Mouse (Mus musculus): Measurements from ENCODE around the gene Arrb1. TPM values are rescaled to one million over a fixed set of nuclear protein-coding genes. Genes with fewer than 3 reads are reported as not detected.
A peak's percentile ranks its signal among the peaks of the same experiment; 100 is the strongest.

The Arrb1 gene
- total and polyA plus RNA-seq, 2 experiments = 6.2 to 6.5 TPM

DNA sequence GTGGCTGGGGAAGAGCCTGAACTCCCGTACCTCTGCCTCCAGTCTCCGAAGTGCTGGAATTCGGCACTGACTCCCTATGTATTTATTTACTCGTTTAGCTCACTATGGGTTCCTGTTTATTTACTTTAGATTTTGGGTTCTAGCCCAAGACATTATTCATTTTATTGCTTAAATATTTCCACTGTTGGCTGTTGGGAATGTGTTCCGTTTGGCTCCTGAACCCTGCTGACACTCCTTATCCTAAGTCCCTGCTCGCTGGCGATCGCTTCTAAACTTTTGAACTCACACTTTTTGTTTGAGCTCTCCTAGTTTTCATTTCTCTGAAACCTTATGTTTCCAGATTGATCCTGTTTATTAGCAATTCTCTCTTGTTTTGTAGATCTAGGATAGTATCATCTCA, 12.1 kb upstream of the Arrb1 start:
- Histone ChIP-seq H3K27me3 (ENCODE audit: control insufficient read depth, insufficient read depth, low read length) (no peaks in the 10 kb centered on the region), H3K36me3 (ENCODE audit: control insufficient read depth, insufficient read depth, low read length) (no peaks in the 10 kb centered on the region), H3K9ac (ENCODE audit: low read depth, low read length) (no peak overlapping the region), H3K4me1 (ENCODE audit: control insufficient read depth, insufficient read depth, low read length) (peaks cover 2% of the 10 kb centered on the region; the same call in 1 of the 2 replicates), H3K79me2 (ENCODE audit: control insufficient read depth, insufficient read depth, low read length) (no peaks in the 10 kb centered on the region), H3K4me3 (ENCODE audit: insufficient read depth, low read depth, low read length) (no peak overlapping the region), H3K27ac (replicated peaks; ENCODE audit: insufficient read depth, low read depth, low read length) (no peak overlapping the region)
- TF ChIP-seq CTCF (IDR thresholded peaks at IDR 0.05; ENCODE audit: low read depth, low read length) = no peak
- TF ChIP-seq POLR2A (IDR thresholded peaks at IDR 0.05; ENCODE audit: extremely low read depth, insufficient read depth, low read length) = no peak
- 65% methylated on average over 8 of the region's 8 CpGs for WGBS
- peak; percentile 33 for DNase-seq (ENCODE audit: extremely low read depth, low read depth, low spot score)

DNA sequence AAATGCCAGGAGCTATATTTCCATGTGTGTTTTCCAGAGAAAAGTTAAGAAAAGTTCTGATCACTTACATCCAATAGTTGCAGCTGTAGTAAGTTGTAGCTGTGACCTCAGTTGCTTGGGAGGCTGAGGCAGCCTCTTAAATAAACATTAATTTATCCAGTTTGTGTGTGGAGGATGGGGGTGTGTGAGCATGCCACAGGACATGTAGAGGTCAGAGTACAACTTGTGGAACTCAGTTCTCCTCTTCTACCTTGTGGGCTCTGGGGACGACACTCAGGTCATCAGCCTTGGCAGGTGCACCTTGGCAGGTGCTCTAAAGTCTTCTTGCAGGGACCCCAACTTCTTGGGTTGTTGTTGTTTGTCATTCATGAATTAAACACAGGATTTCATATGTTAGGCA, 11.4 kb upstream of the Arrb1 start:
- TF ChIP-seq CTCF (IDR thresholded peaks at IDR 0.05; ENCODE audit: low read depth, low read length) = no peak
- TF ChIP-seq POLR2A (IDR thresholded peaks at IDR 0.05; ENCODE audit: extremely low read depth, insufficient read depth, low read length) = no peak
- no peaks in the 10 kb centered on the region for H3K36me3 ChIP-seq (ENCODE audit: control insufficient read depth, insufficient read depth, low read length)
- peak; percentile 42 for DNase-seq (ENCODE audit: extremely low read depth, low read depth, low spot score)
- no peak overlapping the region for H3K27ac ChIP-seq (replicated peaks; ENCODE audit: insufficient read depth, low read depth, low read length)
- H3K4me1 ChIP-seq (ENCODE audit: control insufficient read depth, insufficient read depth, low read length) = peaks cover 2% of the 10 kb centered on the region; the same call in 1 of the 2 replicates
- 23% methylated on average over 1 of the region's 1 CpGs for WGBS
- no peak overlapping the region for H3K4me3 ChIP-seq (ENCODE audit: insufficient read depth, low read depth, low read length)
- no peaks in the 10 kb centered on the region for H3K27me3 ChIP-seq (ENCODE audit: control insufficient read depth, insufficient read depth, low read length)
- H3K79me2 ChIP-seq (ENCODE audit: control insufficient read depth, insufficient read depth, low read length) = no peaks in the 10 kb centered on the region
- no peak overlapping the region for H3K9ac ChIP-seq (ENCODE audit: low read depth, low read length)

DNA sequence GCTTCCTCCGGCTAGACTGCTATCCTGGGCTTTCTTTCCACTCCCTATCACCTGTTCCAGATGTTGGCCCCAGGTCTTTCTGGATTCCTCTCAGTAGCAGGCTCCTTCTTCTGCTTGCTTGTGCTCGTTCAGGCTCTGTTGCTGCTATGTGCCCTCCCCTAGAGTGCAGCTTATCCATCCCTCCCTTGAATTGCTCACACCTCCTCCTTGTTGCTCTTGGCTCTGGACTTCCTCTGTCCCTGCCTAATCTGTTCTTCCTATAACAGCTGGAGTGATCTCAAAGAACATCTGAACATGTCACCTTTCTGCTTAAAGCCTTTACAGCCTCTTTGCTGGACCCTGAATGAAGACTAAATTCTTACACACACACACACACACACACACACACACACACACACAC, 6.7 kb upstream of the Arrb1 start:
- Histone ChIP-seq H3K27ac (replicated peaks; ENCODE audit: insufficient read depth, low read depth, low read length) (no peak overlapping the region), H3K36me3 (ENCODE audit: control insufficient read depth, insufficient read depth, low read length) (no peaks in the 10 kb centered on the region), H3K4me3 (ENCODE audit: insufficient read depth, low read depth, low read length) (no peak overlapping the region), H3K27me3 (ENCODE audit: control insufficient read depth, insufficient read depth, low read length) (no peaks in the 10 kb centered on the region), H3K9ac (ENCODE audit: low read depth, low read length) (no peak overlapping the region), H3K4me1 (ENCODE audit: control insufficient read depth, insufficient read depth, low read length) (peaks cover 2% of the 10 kb centered on the region; the same call in 1 of the 2 replicates), H3K79me2 (ENCODE audit: control insufficient read depth, insufficient read depth, low read length) (no peaks in the 10 kb centered on the region)
- 77% methylated on average over 2 of the region's 2 CpGs for WGBS
- no peak for DNase-seq (ENCODE audit: extremely low read depth, low read depth, low spot score)
- no peak for TF ChIP-seq POLR2A (IDR thresholded peaks at IDR 0.05; ENCODE audit: extremely low read depth, insufficient read depth, low read length)
- no peak for TF ChIP-seq CTCF (IDR thresholded peaks at IDR 0.05; ENCODE audit: low read depth, low read length)

DNA sequence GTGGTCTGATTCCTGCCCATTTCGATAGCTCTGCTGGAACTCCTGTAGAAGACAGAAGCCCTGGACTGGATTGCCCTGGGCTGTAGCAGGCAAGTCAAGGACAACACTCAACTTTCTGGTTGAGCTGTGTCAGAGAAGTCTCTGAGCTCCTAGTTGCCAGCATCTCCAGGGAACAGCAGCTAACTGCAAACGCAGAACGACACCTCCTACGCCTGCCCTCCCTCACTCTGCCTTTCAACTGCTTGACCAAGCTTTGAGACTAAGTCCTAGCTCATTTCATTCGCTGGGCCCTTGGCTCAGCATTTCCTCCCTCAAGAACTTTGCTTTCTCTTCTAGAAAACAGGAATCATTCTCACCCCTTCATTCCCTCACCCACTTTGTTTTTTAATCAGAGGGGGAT, 5.9 kb upstream of the Arrb1 start:
- no peak for DNase-seq (ENCODE audit: extremely low read depth, low read depth, low spot score)
- H3K79me2 ChIP-seq (ENCODE audit: control insufficient read depth, insufficient read depth, low read length) = no peaks in the 10 kb centered on the region
- no peaks in the 10 kb centered on the region; the same call in 1 of the 2 replicates for H3K4me1 ChIP-seq (ENCODE audit: control insufficient read depth, insufficient read depth, low read length)
- H3K27me3 ChIP-seq (ENCODE audit: control insufficient read depth, insufficient read depth, low read length) = no peaks in the 10 kb centered on the region
- no peak overlapping the region for H3K27ac ChIP-seq (replicated peaks; ENCODE audit: insufficient read depth, low read depth, low read length)
- 81% methylated on average over 5 of the region's 5 CpGs for WGBS
- no peak overlapping the region for H3K4me3 ChIP-seq (ENCODE audit: insufficient read depth, low read depth, low read length)
- no peaks in the 10 kb centered on the region for H3K36me3 ChIP-seq (ENCODE audit: control insufficient read depth, insufficient read depth, low read length)
- H3K9ac ChIP-seq (ENCODE audit: low read depth, low read length) = no peak overlapping the region
- TF ChIP-seq CTCF (IDR thresholded peaks at IDR 0.05; ENCODE audit: low read depth, low read length) (no peak), POLR2A (IDR thresholded peaks at IDR 0.05; ENCODE audit: extremely low read depth, insufficient read depth, low read length) (no peak)

DNA sequence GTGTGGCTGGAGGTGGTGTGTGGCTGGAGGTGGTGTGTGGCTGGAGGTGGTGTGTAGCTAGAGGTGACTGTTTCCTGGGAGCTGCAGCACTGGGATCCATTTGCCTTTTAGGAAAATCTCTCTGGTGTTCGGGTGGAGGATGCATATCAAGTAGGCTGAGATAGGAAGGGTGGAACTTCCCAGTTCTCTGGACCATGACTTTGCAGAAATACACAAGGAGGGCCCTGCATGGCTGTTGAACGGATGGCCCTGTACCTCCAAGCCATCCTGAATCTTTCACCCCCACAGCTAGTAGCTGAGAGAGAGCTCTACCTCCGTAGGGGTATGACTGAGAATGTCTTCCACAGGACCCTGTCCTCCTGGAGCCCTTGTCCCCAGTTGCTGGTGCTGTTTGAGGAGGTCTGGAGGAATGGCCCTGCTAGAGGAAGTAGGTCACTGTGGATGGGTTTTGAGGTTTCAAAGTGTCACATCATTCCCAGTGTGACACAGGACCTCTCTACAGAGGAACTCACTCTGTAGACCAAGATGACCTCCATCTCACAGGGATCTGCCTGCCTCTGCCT, 3.8 kb upstream of the Arrb1 start:
- no peaks in the 10 kb centered on the region for H3K79me2 ChIP-seq (ENCODE audit: control insufficient read depth, insufficient read depth, low read length)
- no peak overlapping the region for H3K9ac ChIP-seq (ENCODE audit: low read depth, low read length)
- H3K4me1 ChIP-seq (ENCODE audit: control insufficient read depth, insufficient read depth, low read length) = no peaks in the 10 kb centered on the region; the same call in 1 of the 2 replicates
- H3K36me3 ChIP-seq (ENCODE audit: control insufficient read depth, insufficient read depth, low read length) = no peaks in the 10 kb centered on the region
- no peaks in the 10 kb centered on the region for H3K27me3 ChIP-seq (ENCODE audit: control insufficient read depth, insufficient read depth, low read length)
- no peak for DNase-seq (ENCODE audit: extremely low read depth, low read depth, low spot score)
- no peak for TF ChIP-seq CTCF (IDR thresholded peaks at IDR 0.05; ENCODE audit: low read depth, low read length)
- TF ChIP-seq POLR2A (IDR thresholded peaks at IDR 0.05; ENCODE audit: extremely low read depth, insufficient read depth, low read length) = no peak
- no peak overlapping the region for H3K27ac ChIP-seq (replicated peaks; ENCODE audit: insufficient read depth, low read depth, low read length)
- H3K4me3 ChIP-seq (ENCODE audit: insufficient read depth, low read depth, low read length) = no peak overlapping the region
- WGBS = 86% methylated on average over 3 of the region's 3 CpGs

DNA sequence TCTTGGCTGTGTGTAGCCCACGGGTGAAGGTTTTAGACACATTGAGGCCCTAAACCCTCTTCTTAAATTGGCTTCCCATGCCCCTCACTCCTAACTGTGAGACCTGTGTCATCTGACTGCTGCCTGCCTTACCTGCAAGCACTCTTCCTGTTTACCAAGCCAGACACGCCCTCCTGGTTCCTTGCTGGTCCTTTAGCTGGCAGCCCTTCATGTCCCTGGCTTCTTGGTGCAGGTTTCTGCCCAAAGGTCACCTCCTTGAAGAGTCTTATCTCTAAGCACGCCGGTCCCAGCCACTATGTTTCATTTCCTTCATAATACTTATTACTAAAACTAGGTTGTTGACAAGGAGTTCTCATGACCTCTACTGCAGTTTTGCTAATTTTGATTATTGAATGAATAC, 2.7 kb upstream of the Arrb1 start:
- no peak overlapping the region for H3K4me3 ChIP-seq (ENCODE audit: insufficient read depth, low read depth, low read length)
- no peaks in the 10 kb centered on the region; the same call in 1 of the 2 replicates for H3K4me1 ChIP-seq (ENCODE audit: control insufficient read depth, insufficient read depth, low read length)
- no peak for DNase-seq (ENCODE audit: extremely low read depth, low read depth, low spot score)
- no peaks in the 10 kb centered on the region for H3K36me3 ChIP-seq (ENCODE audit: control insufficient read depth, insufficient read depth, low read length)
- no peaks in the 10 kb centered on the region for H3K27me3 ChIP-seq (ENCODE audit: control insufficient read depth, insufficient read depth, low read length)
- no peak for TF ChIP-seq CTCF (IDR thresholded peaks at IDR 0.05; ENCODE audit: low read depth, low read length)
- TF ChIP-seq POLR2A (IDR thresholded peaks at IDR 0.05; ENCODE audit: extremely low read depth, insufficient read depth, low read length) = no peak
- no peak overlapping the region for H3K9ac ChIP-seq (ENCODE audit: low read depth, low read length)
- H3K79me2 ChIP-seq (ENCODE audit: control insufficient read depth, insufficient read depth, low read length) = no peaks in the 10 kb centered on the region
- 74% methylated on average over 4 of the region's 4 CpGs for WGBS
- H3K27ac ChIP-seq (replicated peaks; ENCODE audit: insufficient read depth, low read depth, low read length) = no peak overlapping the region

All from liver, adult 2 months (tissue).